Mouse (Mus musculus): Measurements from ENCODE around the gene Samd8. TPM values are rescaled to one million over a fixed set of nuclear protein-coding genes. Genes with fewer than 3 reads are reported as not detected.

Gene Samd8
- polyA plus RNA-seq, 1 experiment = 34.2 TPM

DNA sequence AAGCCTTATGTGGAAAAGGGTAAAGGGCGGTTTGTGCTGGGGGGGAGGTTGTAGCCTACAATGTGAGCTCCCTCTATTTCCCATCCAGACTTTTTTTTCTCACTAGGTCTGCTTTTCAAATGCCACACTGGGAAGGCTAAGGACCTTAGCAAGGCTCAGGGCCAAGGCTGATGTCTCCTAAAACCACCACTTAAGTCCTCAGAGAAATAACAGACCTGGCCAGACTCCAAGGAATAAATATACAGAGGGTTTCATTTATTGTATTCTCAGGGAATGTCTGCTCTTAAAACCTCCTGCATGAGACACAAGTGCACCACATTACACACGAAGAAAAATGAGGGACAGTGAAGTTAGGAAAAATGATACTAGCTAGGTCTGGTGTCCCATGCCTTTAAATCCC, 39.1 kb upstream of the Samd8 start:
- H3K9me3 ChIP-seq (replicated peaks; ENCODE audit: control insufficient read depth, insufficient read depth, low read length, poor library complexity, severe bottlenecking) = no peaks in the 10 kb centered on the region
- no peak overlapping the region for H3K4me3 ChIP-seq (ENCODE audit: low read depth, low read length)
- H3K27me3 ChIP-seq (ENCODE audit: control insufficient read depth, insufficient read depth, low read length, poor library complexity, severe bottlenecking) = no peaks in the 10 kb centered on the region
- no peak overlapping the region for H3K27ac ChIP-seq (ENCODE audit: insufficient read depth, low read length)
- no peak overlapping the region for H3K9ac ChIP-seq (ENCODE audit: low read depth, poor library complexity, severe bottlenecking)
- H3K4me1 ChIP-seq (ENCODE audit: control insufficient read depth, insufficient read depth, low read length) = no peaks in the 10 kb centered on the region
- TF ChIP-seq CTCF (IDR thresholded peaks at IDR 0.05; ENCODE audit: low read depth, low read length) (no peak), EP300 (IDR thresholded peaks at IDR 0.05; ENCODE audit: insufficient read depth, low read depth, low read length) (no peak), POLR2A (IDR thresholded peaks at IDR 0.05; ENCODE audit: insufficient read depth, low read length) (no peak)
- no peaks in the 10 kb centered on the region for H3K36me3 ChIP-seq (ENCODE audit: control insufficient read depth, insufficient read depth, low read length, poor library complexity, severe bottlenecking)

DNA sequence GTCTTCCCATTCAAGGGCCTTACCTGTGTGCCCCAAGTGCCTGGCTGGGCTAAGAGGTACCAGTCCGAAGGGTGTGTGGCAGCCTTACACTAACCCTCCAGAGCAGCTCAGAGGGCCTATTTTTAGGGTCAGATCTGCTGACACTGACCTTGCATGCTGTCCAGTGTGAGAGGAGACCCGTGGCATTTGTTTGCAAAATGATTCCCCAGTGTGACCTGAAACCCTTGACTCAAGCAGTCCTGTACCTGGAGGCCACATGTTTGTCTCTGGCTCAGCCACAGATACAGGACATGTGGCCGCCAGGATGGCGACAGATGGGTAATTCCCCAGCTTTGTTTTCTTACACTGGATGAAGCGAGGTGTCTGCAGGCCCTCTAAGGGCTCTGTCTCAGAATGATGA, 35.8 kb upstream of the Samd8 start, which contains the start of gene Dupd1:
TSS of gene Dupd1 (minus strand) at position 91 of the 400 bp plus-strand sequence.
- H3K9me3 ChIP-seq (replicated peaks; ENCODE audit: control insufficient read depth, insufficient read depth, low read length, poor library complexity, severe bottlenecking) = no peaks in the 10 kb centered on the region
- TF ChIP-seq EP300 (IDR thresholded peaks at IDR 0.05; ENCODE audit: insufficient read depth, low read depth, low read length) = no peak
- TF ChIP-seq POLR2A (IDR thresholded peaks at IDR 0.05; ENCODE audit: insufficient read depth, low read length) = no peak
- TF ChIP-seq CTCF (IDR thresholded peaks at IDR 0.05; ENCODE audit: low read depth, low read length) = no peak
- H3K27ac ChIP-seq (ENCODE audit: insufficient read depth, low read length) = no peak within 1 kb of the TSS
- H3K27me3 ChIP-seq (ENCODE audit: control insufficient read depth, insufficient read depth, low read length, poor library complexity, severe bottlenecking) = no peaks in the 10 kb centered on the region
- no peak within 1 kb of the TSS for H3K9ac ChIP-seq (ENCODE audit: low read depth, poor library complexity, severe bottlenecking)
- H3K4me3 ChIP-seq (ENCODE audit: low read depth, low read length) = no peak within 1 kb of the TSS
- H3K4me1 ChIP-seq (ENCODE audit: control insufficient read depth, insufficient read depth, low read length) = no peaks in the 10 kb centered on the region
- H3K36me3 ChIP-seq (ENCODE audit: control insufficient read depth, insufficient read depth, low read length, poor library complexity, severe bottlenecking) = no peaks in the 10 kb centered on the region

GRCm38 (mm10) chr14:21719646-21720383, 30.5 kb upstream of the Samd8 start:
- TF ChIP-seq EP300 (IDR thresholded peaks at IDR 0.05; ENCODE audit: insufficient read depth, low read depth, low read length) (no peak), CTCF (IDR thresholded peaks at IDR 0.05; ENCODE audit: low read depth, low read length) (no peak), POLR2A (IDR thresholded peaks at IDR 0.05; ENCODE audit: insufficient read depth, low read length) (no peak)
- no peaks in the 10 kb centered on the region for H3K4me1 ChIP-seq (ENCODE audit: control insufficient read depth, insufficient read depth, low read length)
- H3K9ac ChIP-seq (ENCODE audit: low read depth, poor library complexity, severe bottlenecking) = no peak overlapping the region
- no peak overlapping the region for H3K27ac ChIP-seq (ENCODE audit: insufficient read depth, low read length)
- no peaks in the 10 kb centered on the region for H3K27me3 ChIP-seq (ENCODE audit: control insufficient read depth, insufficient read depth, low read length, poor library complexity, severe bottlenecking)
- no peaks in the 10 kb centered on the region for H3K36me3 ChIP-seq (ENCODE audit: control insufficient read depth, insufficient read depth, low read length, poor library complexity, severe bottlenecking)
- H3K9me3 ChIP-seq (replicated peaks; ENCODE audit: control insufficient read depth, insufficient read depth, low read length, poor library complexity, severe bottlenecking) = no peaks in the 10 kb centered on the region
- H3K4me3 ChIP-seq (ENCODE audit: low read depth, low read length) = no peak overlapping the region

- TF ChIP-seq POLR2A (IDR thresholded peaks at IDR 0.05; ENCODE audit: insufficient read depth, low read length) = no peak
- no peak for TF ChIP-seq EP300 (IDR thresholded peaks at IDR 0.05; ENCODE audit: insufficient read depth, low read depth, low read length)
- TF ChIP-seq CTCF (IDR thresholded peaks at IDR 0.05; ENCODE audit: low read depth, low read length) = no peak
- no peak overlapping the region for H3K9ac ChIP-seq (ENCODE audit: low read depth, poor library complexity, severe bottlenecking)
- no peaks in the 10 kb centered on the region for H3K4me1 ChIP-seq (ENCODE audit: control insufficient read depth, insufficient read depth, low read length)
- no peaks in the 10 kb centered on the region for H3K9me3 ChIP-seq (replicated peaks; ENCODE audit: control insufficient read depth, insufficient read depth, low read length, poor library complexity, severe bottlenecking)
- H3K36me3 ChIP-seq (ENCODE audit: control insufficient read depth, insufficient read depth, low read length, poor library complexity, severe bottlenecking) = no peaks in the 10 kb centered on the region
- no peak overlapping the region for H3K27ac ChIP-seq (ENCODE audit: insufficient read depth, low read length)
- H3K4me3 ChIP-seq (ENCODE audit: low read depth, low read length) = no peak overlapping the region
- H3K27me3 ChIP-seq (ENCODE audit: control insufficient read depth, insufficient read depth, low read length, poor library complexity, severe bottlenecking) = no peaks in the 10 kb centered on the region
These were observed 29.7 kb upstream of the Samd8 start for GRCm38 (mm10) chr14:21720430-21721205.

DNA sequence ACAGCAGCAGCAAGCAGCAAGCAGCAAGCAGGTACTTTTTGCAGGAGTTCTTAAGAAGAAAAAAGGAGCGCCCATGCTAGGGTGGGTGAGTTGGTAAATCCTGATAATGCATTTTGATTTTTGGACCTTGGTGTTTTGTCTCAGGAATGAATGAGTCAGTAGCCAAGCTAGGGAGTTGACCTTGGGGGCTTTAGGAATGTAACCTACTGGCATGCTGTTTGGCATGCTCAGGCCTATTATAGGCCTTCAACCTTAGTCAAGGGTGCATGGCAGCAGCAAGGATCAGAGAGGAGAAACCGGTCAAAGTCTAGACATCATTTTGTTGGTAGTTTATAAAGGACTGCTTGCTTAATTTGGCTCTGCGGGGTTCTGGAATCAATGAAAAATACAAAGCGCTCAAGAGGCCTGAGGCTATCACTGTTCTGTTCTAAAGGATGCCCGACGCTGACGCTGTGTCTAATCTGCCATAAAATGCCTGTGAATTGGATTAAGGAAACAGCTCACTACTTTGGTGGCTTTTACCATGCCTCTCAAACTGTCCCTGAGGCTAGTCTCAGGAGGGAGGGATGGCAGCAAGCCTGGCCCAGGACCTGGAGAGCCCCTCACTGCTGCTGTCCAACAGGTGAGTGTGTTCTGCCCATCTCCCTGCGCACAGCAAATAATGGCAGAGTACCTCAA, 28.2 kb upstream of the Samd8 start:
- no peak overlapping the region for H3K9ac ChIP-seq (ENCODE audit: low read depth, poor library complexity, severe bottlenecking)
- no peak overlapping the region for H3K4me3 ChIP-seq (ENCODE audit: low read depth, low read length)
- no peaks in the 10 kb centered on the region for H3K27me3 ChIP-seq (ENCODE audit: control insufficient read depth, insufficient read depth, low read length, poor library complexity, severe bottlenecking)
- H3K27ac ChIP-seq (ENCODE audit: insufficient read depth, low read length) = no peak overlapping the region
- TF ChIP-seq POLR2A (IDR thresholded peaks at IDR 0.05; ENCODE audit: insufficient read depth, low read length) = no peak
- TF ChIP-seq EP300 (IDR thresholded peaks at IDR 0.05; ENCODE audit: insufficient read depth, low read depth, low read length) = no peak
- TF ChIP-seq CTCF (IDR thresholded peaks at IDR 0.05; ENCODE audit: low read depth, low read length) = no peak
- no peaks in the 10 kb centered on the region for H3K4me1 ChIP-seq (ENCODE audit: control insufficient read depth, insufficient read depth, low read length)
- H3K9me3 ChIP-seq (replicated peaks; ENCODE audit: control insufficient read depth, insufficient read depth, low read length, poor library complexity, severe bottlenecking) = no peaks in the 10 kb centered on the region
- H3K36me3 ChIP-seq (ENCODE audit: control insufficient read depth, insufficient read depth, low read length, poor library complexity, severe bottlenecking) = no peaks in the 10 kb centered on the region
